Mouse (Mus musculus) neural tube, postnatal 0 days (tissue): Measurements from ENCODE around the gene Ing2. TPM values are rescaled to one million over a fixed set of nuclear protein-coding genes. Genes with fewer than 3 reads are reported as not detected.

Experiments used
- polyA plus RNA-seq: library from polyadenylated mRNA; unstranded; fragments of >200 nt; fragmentation: Nextera tagmentation; extraction: Ambion mirVana; gene quantifications from 2 replicates; pipeline ENCODE4 v1.2.1, GENCODE M21; 2015

The Ing2 gene
- 8.3 and 8.4 TPM in 2 replicates for polyA plus RNA-seq

GRCm38 (mm10) chr8:47674777-47675710 is at the start of gene Ing2:
Gene Ing2, minus strand, starts transcription at chr8:47675556.

GRCm38 (mm10) chr8:47713761-47714745 is 38.7 kb upstream of the Ing2 start, which contains the start of gene Cdkn2aip:
Gene Cdkn2aip, minus strand, starts transcription at chr8:47713932.

Other genes with a start within 250 kb of the Ing2 start
- gene Stox2, start 229.2 kb downstream of the Ing2 start, polyA plus RNA-seq, result 45.0 and 46.9 TPM in 2 replicates
- 24.8 and 27.1 TPM in 2 replicates for gene Trappc11, start 142.1 kb downstream of the Ing2 start, polyA plus RNA-seq
- gene Rwdd4a, start 141.9 kb downstream of the Ing2 start, polyA plus RNA-seq, result 33.7 and 35.1 TPM in 2 replicates
- gene Cdkn2aip, start 38.4 kb upstream of the Ing2 start, polyA plus RNA-seq, result 15.0 and 16.8 TPM in 2 replicates
- gene Cldn24, start 146.6 kb upstream of the Ing2 start, polyA plus RNA-seq, result not detected in 2 replicates
- not detected in 2 replicates for gene Cldn22, start 148.9 kb upstream of the Ing2 start, polyA plus RNA-seq